Mouse (Mus musculus) liver, postnatal 0 days (tissue): ENCODE data around the gene Zfp423.

Experiments
- CTCF ChIP-seq: sonication (generic); IDR thresholded peaks from 2 replicates; pipeline ENCODE4 v1.5.1; 2016; ENCODE audit warnings: antibody characterized with exemption, low read depth
- EP300 ChIP-seq: IDR thresholded peaks from 2 replicates; pipeline ENCODE4 v1.6.1; 2016; ENCODE audit warnings: antibody characterized with exemption, low read depth, mild to moderate bottlenecking

DNA sequence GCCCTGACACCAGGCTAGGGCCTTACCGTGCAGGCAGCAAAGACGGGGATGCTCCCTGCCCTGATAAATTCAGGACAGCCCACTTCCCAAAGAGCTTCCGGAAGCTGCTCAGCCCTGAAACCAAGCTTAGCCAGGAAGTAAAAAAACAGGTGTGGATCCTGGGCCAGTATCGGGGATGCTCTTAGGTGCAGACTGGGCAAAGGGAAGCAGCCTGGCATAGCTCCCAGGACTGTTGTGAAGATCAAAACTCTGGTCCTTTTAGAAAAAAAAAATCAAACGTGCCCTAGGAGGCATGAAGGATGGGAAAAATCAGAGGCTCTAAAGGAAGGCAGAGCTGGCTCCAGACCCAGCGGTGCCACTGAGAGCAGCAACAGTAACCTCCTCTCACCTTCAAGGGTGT is 247.4 kb downstream of the Zfp423 start:
- TF ChIP-seq EP300 (no peak), CTCF (no peak)
